Mouse (Mus musculus) cerebellum, adult 2 months (tissue): ENCODE results near the gene Myh7b.

Source experiments
- CTCF ChIP-seq: fragments of 200-500 bp; IDR thresholded peaks from 2 replicates; pipeline ENCODE4 v1.5.1; 2011; ENCODE audit warnings: low read depth, mild to moderate bottlenecking, control low read depth, low read length, moderate library complexity, borderline replicate concordance; ENCODE audit not compliant: insufficient read depth
- POLR2A ChIP-seq: fragments of 200-500 bp; IDR thresholded peaks from 2 replicates; pipeline ENCODE4 v1.6.1; 2011; ENCODE audit warnings: low read length, control low read depth, borderline replicate concordance; ENCODE audit not compliant: insufficient read depth

DNA sequence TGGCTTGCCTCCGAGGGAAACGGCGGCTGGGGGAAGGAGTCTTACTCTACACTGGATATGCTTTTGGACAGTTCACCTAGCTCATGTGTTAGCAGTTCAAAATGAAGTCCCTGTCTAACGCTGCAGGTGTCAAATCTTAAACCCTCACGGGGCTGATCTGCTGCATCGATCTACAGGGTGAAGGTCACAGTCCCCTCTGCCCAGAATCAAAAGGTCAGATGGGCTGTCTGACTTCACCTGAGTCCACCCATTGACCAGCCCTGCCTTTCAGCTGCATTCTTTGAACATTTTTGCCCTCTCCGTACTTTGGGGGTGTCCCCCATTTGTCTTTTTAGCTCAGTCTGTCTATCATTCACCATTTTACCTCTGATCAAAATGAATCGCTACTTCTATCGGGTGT is 25.9 kb upstream of the Myh7b start:
- TF ChIP-seq POLR2A (no peak), CTCF (no peak)
